Mouse (Mus musculus) heart, postnatal 25 days (tissue): ENCODE results near the gene Oxld1. TPM values are rescaled to one million over a fixed set of nuclear protein-coding genes. Genes with fewer than 3 reads are reported as not detected.

ENCODE experiments used
- DNase-seq: peaks from one replicate; pipeline ENCODE4 v3.0.0; 2022; ENCODE audit warnings: low spot score
- intact Hi-C: fragments of 180-260 bp; cut with DNase I; formaldehyde crosslinking; loops from one replicate; pipeline ENCODE4 v1.15.1; 2025
- total RNA-seq, 2 experiments: library from RNA; stranded (reverse); gene quantifications; 2 replicates each; pipeline ENCODE4 v1.2.3; 2021

Oxld1 gene
- total RNA-seq, 2 experiments from 2014 or later = 53.7 to 56.4 TPM

- intact Hi-C loops = loop anchor here (5.0 kb wide), 2 partner anchors 232 to 292 kb away; no protein-coding TSS in a partner anchor
- DNase-seq = no peak
These were observed 27.4 kb upstream of the Oxld1 start for GRCm38 (mm10) chr11:120485251-120485650.

- intact Hi-C loops = no loop called here
- peak; percentile 75 for DNase-seq
These were observed 26.6 kb upstream of the Oxld1 start, which contains the start of gene Mrpl12 for GRCm38 (mm10) chr11:120484265-120484981. Gene Mrpl12 (plus strand): TSS chr11:120484613.

GRCm38 (mm10) chr11:120483448-120483934, 25.6 kb upstream of the Oxld1 start:
- no peak for DNase-seq
- intact Hi-C loops = no loop called here

GRCm38 (mm10) chr11:120472052-120472451, 14.2 kb upstream of the Oxld1 start:
- DNase-seq = no peak
- intact Hi-C loops = no loop called here

DNA sequence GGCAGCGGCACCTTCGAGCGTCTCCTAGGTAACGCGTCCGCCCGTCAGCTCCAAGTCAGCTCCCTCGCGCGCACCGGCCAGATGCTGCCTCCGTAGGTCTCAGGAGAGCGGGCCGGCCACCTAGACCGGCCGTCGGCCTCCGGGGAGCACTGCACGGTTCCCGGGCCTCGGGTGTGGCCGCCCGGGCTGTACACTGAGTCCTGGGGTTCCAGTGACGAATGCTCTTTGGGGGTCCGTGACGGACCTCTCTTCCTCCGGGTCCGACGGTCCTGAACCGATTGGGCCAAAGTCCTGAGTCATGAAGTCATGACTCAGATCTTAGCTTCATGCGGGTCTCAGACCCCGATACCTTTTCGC, 9.8 kb upstream of the Oxld1 start:
- intact Hi-C loops = no loop called here
- no peak for DNase-seq

DNA sequence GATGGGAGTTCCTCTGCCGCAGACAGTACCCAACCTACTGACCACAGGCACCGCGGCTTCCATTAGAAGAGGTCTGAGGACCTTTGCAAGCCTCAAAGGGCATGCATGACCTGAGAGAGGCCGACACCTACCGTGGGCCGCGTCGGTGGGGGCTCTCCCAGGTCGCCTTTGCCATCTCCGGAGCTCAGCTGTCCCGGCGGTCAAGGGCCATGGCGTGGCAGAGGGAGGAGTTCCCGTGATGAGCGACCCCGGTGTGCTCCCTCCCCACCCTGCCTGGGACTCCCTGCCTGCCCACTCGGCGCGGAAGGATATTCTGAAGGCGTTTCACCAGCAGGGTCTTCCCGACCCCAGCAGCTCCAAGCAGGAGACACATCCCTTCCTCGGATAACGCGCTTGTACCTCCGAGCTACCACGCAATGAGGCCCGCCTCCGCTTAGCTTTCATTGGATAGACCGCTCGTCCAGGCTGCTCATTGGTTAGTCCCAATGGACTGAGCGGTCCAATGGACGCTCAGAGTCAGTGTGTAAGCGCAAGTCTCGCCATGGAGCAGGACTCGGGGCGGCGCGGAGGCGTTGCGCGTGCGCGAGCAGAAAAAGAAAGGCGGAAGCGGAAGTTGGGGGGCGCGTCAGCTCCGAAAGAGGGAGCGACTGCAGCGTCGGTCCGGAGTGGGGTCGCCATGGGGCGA, 9.3 kb upstream of the Oxld1 start, which contains the start of gene Arl16:
Gene Arl16 (minus strand): TSS at position 557 of the 685 bp plus-strand sequence.
- peak; percentile 89 for DNase-seq
- intact Hi-C loops = no loop called here

DNA sequence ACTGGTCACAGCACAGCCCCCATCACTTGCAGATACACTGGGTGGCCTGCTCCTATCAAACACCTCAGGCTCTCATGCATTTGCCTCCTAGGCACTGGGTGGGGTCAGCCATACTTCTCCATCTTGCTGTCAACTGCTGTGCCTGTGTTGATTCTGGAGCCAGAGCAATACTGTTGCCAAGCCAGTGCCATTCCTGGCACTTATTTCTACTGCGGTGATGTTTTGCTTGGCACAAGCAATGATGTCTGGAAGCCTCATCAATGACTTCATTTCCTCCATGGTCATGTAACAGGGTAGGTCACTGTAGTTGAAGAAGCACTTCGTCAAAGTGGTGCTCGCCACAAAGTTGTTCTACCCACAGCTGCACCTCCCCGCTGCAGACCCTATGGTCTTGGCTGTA, 7.7 kb upstream of the Oxld1 start:
- intact Hi-C loops = no loop called here

GRCm38 (mm10) chr11:120464365-120464764, 6.5 kb upstream of the Oxld1 start:
- intact Hi-C loops = no loop called here
- DNase-seq = no peak

More for the DNA sequence above, 7.7 kb upstream of the Oxld1 start:
- DNase-seq = no peak

- intact Hi-C loops = no loop called here
- no peak for DNase-seq
These were observed 5.7 kb upstream of the Oxld1 start for GRCm38 (mm10) chr11:120463536-120463935.

- intact Hi-C loops = no loop called here
- no peak for DNase-seq
These were observed 1.2 kb upstream of the Oxld1 start for GRCm38 (mm10) chr11:120458847-120459597.

DNA sequence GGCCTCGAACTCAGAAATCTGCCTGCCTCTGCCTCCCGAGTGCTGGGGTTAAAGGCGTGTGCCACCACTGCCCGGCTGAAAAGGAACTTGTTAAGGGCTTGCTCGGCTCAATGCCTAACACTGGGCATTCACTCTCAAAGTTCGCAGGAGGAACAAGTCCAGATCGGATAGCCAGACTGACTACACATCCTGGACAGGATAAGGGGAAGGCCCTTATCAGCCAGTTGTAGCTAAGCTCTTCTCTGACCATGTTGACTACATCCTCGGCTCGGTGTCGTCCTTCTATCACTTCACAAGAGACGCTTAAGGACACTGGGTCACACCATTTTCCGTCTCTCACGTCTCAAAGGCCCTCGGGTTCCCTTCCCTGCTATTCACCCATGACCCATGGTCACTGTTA, 498 bp downstream of the Oxld1 start:
- intact Hi-C loops = no loop called here
- DNase-seq = no peak

DNA sequence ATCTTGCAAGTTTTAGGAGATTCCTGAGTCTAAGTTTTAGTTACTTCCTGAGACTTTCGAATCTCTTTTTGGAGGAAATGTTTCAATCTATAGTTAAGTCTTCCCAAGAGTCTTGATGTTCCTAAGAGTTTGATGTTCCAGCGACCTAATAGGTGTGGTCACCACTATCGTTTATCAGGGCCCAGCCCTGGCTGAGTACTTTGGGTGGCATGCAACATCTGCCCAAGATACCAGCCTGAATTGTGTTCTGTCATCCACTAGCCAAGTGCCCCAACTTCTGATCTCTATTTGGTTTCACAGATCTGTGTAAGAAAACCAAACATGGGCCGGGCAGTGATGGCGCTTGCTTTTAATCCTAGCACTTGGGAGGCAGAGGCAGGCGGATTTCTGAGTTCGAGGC, 2.5 kb downstream of the Oxld1 start:
- DNase-seq = no peak
- intact Hi-C loops = no loop called here

GRCm38 (mm10) chr11:120454965-120455364, 2.9 kb downstream of the Oxld1 start:
- DNase-seq = no peak
- intact Hi-C loops = no loop called here

DNA sequence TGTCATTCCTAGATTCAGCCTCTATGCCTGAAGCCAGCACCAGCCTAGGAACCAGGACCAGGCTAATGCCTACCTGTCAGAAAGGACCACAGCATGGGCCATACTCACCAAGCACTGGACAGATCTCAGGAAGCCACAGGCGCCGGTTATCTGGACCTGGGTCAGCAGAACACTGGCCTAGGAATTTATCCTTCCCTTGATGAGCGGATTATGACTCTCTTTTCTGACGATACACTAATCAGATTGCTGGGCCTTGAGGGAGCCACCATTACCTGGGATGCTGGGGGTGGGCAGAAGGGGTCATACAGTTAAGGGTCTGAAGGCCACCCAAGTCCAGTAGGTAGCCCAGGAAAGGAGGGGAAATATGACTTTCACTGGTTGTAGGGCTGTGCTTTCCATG, 4.6 kb downstream of the Oxld1 start, which contains the start of gene Pde6g:
Gene Pde6g (minus strand): TSS at position 195 of the 400 bp plus-strand sequence.
- no peak for DNase-seq
- intact Hi-C loops = no loop called here

GRCm38 (mm10) chr11:120452246-120452645, 5.6 kb downstream of the Oxld1 start:
- intact Hi-C loops = no loop called here
- DNase-seq = no peak

- intact Hi-C loops = no loop called here
- DNase-seq = no peak
These were observed 10.7 kb downstream of the Oxld1 start for GRCm38 (mm10) chr11:120447179-120447578.

- no peak for DNase-seq
- intact Hi-C loops = no loop called here
These were observed 12.4 kb downstream of the Oxld1 start for GRCm38 (mm10) chr11:120445475-120445874.

DNA sequence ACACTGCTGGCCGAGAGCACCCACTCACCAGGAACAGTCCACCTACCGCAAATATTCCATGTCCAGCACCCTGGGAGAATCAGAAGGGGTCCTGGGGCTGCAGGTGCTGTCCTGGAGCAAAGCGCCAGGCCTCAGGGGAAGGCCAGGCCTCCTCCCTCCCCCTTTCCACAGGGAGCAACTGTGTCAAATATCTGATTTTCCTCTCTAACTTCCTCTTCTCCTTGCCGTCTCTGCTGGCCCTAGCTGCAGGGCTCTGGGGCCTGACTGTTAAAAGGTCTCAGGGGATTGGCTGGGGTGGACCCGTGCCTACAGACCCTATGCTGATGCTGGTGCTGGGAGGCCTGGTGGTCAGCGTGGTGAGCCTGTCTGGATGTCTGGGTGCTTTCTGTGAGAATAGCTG, 13.8 kb downstream of the Oxld1 start:
- intact Hi-C loops = no loop called here
- no peak for DNase-seq

GRCm38 (mm10) chr11:120442765-120443280, 15.0 kb downstream of the Oxld1 start:
- intact Hi-C loops = no loop called here
- DNase-seq = no peak

DNA sequence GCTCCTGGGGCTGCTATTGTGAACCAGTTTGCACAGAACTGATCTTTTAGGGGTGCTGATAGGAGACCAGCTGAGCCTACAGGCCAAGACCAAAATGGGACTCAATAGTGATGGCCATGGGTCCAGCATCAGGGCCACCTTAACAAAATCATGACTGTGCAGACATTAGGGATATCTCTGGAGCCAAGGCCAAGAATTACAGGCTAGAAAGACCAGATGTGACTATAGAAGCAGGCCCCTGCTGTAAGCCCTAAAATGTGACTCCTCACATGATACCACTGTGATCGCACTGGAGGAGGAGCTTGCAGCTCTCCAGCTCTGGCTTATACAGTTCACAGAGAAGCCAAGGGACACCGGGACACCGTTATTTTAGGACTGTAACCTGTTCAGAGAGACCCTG, 15.5 kb downstream of the Oxld1 start, which contains the start of gene Tspan10:
Gene Tspan10 (plus strand): TSS at position 301 of the 400 bp plus-strand sequence.
- no peak for DNase-seq
- intact Hi-C loops = no loop called here
